Mouse (Mus musculus) embryo, embryonic 10 days (tissue): ENCODE measurements around the gene Angpt4.

ENCODE experiments used
- DNase-seq: peaks from one replicate; pipeline ENCODE4 v3.0.0-alpha.2; 2015; ENCODE audit warnings: low spot score

Angpt4 gene

DNA sequence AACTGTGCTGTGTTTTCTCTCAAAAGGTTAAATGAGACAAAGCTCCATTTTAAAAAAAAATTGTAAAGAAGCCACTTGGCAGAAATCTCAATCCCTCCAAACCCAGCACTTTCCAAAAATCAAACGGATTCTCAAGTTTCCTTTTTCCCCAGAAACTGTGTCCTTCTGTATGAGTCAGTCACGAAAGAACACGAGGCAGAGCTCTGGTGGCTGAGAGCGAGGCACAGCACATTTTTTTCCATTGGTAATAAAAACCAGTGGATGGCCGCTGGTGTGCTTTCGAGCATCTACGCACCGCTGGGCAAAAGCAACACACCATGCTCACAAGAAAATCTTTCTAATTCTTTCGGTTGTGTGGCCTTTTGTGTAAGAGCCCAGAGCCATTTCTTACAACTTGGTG, 73.0 kb downstream of the Angpt4 start:
- no peak for DNase-seq

GRCm38 (mm10) chr2:151985426-151986172, 74.6 kb downstream of the Angpt4 start:
- DNase-seq = no peak

DNA sequence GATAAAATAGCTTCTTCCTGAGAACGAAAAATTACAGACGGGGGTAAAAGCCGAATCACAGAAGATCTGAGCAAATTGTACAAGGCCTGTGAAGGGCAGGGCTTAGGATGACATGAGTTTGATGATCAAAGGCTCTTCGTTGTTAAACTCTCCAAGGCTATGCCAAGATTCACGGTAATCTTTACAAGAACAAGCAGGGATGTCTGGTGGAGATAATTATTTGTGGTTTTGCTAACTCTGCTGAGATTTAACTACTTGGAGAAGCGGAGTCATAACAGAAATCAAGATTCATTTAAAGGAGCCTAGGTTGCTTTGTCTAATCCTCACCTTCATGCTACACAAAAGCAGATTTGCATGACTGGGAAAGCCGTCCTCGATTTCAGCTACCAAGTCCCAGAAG, 75.9 kb downstream of the Angpt4 start:
- no peak for DNase-seq

- no peak for DNase-seq
Observed at GRCm38 (mm10) chr2:151988978-151989377, 78.0 kb downstream of the Angpt4 start.

GRCm38 (mm10) chr2:151990985-151991394, 80.0 kb downstream of the Angpt4 start:
- peak; percentile 35 for DNase-seq

DNA sequence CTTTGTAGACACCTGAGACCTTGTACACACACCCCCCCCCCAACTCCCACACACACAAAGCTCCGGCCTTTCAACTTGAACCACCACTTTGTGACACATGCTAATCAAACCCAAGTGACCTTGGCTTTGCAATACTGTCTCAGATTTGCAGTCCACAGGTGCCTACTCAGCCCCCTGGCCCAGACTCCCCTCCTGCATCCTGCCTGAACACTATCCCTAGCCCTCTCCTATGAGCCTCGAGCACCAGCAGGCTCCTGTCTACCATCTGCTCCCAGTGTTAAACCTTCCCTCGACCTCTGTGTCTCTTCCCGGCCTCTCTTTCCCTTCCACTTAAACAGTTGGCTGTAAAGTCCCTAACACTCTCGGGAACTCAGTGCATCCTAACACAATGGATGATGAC, 80.4 kb downstream of the Angpt4 start:
- DNase-seq = no peak

DNA sequence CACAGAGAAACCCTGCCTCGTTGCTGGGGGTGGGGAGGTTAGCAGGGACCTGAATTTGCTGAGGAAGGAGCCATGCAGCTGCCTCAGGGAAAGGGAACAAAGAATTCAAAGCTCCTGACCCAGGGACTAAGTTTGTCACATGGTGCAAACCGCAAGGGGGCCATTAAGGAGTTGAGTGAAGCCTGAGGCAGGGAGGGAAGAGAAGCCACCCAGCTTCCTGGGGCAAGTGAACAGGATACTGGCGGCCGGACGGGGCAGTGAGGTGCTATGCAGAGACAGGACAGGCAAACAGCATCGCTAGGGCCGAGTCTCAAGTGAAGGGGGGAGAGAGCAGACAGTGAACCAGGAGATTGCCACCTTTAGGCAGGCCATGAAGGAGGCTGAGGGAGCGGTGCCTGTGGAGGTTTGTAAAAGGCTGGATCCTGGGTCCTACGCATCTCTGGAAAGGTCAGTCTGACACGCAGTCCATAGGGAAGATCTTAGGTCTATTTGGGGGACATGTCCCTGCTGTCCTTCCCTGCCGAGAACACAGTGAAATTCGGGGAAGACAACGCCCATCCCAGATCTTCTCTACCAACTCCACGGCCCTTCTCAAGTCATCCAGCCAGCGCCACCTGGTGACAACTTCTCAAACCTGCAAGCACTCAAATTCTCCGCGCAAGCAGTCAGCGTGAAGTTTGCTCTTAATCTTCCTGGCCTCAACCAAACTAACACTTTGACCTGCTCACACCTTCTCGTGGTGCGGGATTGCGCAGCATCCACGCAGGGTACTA, 83.5 kb downstream of the Angpt4 start:
- DNase-seq = peak; percentile 91
